Mouse (Mus musculus) activated CD4-positive, CD25-positive, alpha-beta regulatory T cell, adult 4 months (primary cell): ENCODE measurements at regions not wholly inside any gene's neighbourhood (a gene's known extent, or its start where the extent isn't known, plus 50 kb on each side); places are given as distances from the start of the nearest gene placed in this dataset.

Source experiments
- ATAC-seq: one replicate; pipeline ENCODE4 v1.8.0; 2017

DNA sequence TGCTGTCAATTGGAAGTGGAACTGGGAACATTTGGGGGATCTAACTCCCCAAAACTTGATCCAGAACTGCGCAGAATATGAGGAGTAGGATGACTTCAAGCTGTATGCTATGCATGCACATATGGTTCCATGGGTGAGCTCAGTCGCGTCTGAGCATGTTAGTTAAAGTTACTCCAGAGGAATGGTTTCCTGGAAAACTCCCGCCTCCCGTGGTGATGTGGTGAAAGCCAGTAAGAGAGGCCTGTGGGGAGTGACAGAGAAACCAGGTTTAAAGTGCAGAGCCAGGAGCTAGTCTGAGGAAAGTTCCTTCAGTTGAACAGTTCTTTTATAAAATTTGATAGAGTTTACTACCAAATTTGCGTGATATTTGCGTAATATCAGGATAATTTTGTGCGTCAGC, 73.1 kb upstream of the Haao start:
- ATAC-seq: no peak

DNA sequence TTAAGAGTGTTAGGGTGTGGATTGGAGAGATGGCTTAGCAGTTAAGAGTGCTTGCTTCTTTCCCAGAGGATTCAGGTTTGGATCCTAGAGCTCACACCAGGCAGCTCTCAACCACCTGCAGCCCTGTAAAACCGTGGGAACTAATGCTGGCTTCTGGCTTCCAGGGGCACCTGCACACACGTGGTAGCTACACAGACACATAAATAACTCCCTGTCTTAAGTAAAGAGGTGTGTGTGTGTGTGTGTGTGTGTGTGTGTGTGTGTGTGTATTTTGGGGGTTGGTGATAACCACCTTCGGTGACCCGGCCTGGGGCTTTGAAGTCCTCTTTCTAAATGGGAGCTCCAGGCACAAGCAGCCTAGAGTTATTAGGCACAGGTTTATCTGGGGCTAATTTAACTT, 72.5 kb upstream of the Haao start:
- no peak for ATAC-seq

GRCm38 (mm10) chr17:83918413-83919139, 70.8 kb upstream of the Haao start:
- ATAC-seq: peak; percentile 72

DNA sequence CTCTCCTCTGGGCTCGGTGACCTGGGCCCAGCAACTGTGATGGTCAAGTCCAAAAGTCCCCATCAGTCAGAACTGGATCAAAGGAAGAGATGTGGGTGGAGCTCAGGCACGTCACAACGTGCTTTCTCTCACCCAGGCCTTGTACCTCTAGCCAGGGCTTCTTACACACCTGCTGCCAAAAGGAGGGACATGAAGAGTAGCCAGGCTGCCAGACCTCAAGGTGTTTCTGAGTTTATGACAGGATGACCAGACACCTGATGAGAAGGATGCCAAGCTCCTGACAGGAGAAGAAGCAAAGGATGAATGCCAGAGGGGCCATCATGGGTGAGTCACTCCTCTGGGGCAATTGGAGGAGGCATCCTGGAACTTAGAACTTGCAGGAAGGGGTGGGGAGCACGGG, 70.0 kb upstream of the Haao start:
- ATAC-seq: no peak

GRCm38 (mm10) chr17:83916684-83917166, 69.0 kb upstream of the Haao start:
- no peak for ATAC-seq

DNA sequence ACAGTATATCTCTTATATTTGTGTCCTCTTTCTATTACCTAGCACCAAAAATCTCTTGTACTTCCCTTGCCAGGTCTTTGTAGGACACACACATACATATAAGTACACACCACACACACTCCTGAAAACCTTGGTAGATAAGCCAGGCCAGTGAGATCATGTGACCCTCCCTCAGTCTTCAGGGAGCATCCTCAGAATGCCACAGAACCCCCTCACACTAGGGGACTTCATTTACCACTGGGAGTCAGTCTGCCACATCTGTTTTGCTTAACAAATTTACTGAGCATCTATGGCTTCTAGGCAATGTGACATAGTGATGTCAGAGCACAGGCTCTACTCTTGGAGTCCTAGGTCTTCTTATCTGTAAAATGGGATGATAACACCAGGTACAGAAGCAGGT, 67.3 kb upstream of the Haao start:
- ATAC-seq: no peak

DNA sequence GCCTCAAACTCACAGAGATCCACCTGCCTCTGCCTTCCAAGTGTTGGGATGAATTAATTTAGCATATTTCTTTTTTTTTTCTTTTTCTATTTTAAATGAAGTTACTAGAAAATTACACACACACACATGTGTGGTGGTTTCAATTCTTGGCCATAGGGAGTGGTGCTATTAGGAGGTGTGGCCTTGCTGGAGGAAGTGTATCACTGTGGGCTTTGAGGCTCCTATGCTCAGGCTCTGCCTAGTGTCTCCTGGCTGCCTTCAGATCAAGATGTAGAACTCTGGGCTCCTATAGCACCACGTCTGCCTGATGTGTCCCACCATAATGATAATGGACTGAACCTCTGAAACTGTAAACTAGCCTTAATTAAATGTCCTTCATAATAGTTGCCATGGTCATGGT, 66.8 kb upstream of the Haao start:
- no peak for ATAC-seq

DNA sequence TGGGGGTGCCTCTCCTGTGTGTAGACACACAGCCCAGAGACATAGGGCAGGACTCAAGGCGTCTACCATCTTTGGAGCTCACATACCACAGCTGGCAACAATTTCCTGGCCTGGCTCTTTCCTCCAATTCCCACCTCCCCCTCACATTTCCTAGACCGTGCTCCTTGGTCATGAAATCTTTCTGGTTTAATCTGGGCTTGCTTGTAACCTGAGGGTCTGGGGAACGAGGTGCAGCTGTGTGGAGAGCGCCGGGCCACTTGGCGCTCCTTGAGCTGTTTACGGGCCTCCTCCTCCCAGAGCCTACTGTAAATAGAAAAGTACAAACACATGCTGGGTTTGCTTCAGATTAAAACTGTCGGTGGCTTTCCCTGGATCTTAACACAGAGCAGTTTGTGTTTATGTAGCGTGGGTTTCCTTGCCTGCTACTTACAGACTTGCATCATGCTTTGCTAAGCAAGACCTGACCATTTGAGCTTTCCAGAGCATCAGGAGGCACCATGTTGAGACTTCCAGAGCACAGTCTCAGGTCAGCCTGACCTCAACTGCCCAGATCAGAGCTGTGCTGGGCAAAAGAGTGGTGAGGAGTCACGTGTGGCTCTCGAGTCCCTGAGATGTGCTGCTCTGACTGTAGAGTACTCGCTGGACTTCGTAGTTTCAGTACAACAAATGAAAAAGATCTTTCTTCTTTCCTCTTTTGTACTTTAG, 66.1 kb upstream of the Haao start:
- no peak for ATAC-seq

GRCm38 (mm10) chr17:83912421-83912820, 64.7 kb upstream of the Haao start:
- no peak for ATAC-seq

DNA sequence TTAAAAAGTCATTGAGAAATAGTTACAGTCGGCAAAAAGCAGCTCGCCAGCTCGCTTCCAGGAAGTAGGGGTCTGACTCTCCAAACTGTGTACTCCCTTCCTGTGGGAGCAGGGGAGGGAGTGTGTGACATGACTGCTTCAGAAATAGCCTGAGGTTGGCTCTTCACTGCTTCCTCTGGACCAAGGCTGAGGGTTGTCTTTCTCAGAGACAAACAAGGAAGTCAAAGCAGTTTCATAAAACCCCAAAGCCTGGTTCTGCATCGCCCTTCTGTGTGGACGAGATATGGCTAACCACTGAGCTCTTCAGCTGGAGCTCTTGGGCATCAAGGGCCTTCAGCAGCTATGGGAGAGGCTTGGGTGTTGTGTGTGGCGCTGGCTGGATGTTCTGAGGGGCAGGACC, 61.0 kb upstream of the Haao start:
- no peak for ATAC-seq

- ATAC-seq: no peak
These were observed 59.8 kb upstream of the Haao start for GRCm38 (mm10) chr17:83907538-83907937.

DNA sequence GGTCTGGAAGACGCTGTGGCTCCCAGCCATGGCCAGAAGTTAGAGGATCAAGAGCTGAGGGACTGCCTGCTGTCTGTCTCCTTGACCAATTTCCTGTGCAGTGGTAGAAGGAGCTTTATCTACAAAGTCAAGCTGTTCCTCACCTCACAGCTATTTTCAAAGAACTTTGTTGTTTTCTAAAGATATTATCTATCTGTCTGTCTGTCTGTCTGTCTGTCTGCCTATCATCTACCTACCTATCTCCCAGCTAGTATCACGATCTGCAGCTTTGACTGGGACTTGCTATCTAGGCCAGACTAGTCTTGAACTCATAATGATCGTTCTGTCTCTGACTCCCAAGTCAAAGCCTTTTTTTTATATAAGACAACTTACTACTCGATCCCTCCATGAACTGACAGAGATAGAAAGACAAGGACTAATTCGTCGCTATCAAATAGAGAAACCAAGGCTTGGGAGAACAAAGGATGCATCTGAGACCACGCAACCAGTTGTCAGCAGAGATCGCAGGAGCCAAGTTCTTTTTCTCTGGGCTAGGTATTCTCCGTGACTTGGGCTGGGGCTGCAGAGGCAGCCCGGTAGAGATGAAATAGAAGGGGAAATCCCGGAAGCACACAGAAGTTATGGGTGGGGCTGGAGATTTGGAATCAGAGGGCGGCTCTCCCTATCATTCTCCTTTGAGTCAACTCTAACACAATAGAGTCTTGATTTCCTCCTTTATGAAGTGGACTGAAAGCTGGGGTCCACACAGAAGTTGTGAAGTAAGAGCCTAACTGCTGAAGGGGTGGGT, 59.2 kb upstream of the Haao start:
- peak; percentile 60 for ATAC-seq

DNA sequence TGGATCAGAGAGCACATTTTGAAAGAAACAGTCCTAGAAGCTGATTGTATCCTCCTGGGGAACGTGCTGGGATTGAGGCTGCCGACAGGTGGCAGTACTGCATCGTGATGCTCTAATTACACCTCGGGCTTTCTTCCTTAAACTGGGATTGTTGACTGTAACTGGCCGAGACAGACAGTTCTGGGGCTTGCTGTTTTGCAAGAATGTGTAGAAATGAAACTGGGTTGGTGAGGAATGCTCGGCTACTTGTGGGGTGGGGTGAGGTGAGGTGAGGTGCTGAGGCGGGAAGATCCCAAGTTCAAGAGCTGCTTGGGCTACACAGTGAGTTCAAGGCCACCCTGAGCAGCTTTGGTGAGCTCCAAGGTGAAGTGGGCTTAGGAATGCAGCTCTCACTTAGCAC, 55.7 kb upstream of the Haao start:
- peak; percentile 54 for ATAC-seq

GRCm38 (mm10) chr17:83902523-83902922, 54.8 kb upstream of the Haao start:
- ATAC-seq: peak; percentile 42

DNA sequence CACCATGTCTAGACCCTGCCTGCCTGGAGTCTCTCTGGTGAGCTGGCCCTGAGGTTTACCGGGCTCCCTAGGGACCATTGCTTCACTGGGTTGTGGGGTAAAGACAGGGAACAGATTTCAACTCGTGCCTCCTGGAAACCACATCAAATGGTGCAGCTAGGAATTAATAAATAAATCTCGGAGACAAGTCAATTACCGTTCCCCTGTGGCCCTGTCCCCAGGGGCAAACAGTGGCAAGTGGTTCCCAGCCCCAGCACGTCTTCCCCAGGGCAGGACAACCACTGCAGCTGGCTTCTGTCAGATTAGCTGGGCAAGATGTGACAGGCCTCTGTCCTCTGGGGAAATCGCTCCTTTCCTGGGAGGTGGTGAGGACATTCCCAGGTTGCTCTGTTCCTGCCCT, 54.3 kb upstream of the Haao start:
- no peak for ATAC-seq

DNA sequence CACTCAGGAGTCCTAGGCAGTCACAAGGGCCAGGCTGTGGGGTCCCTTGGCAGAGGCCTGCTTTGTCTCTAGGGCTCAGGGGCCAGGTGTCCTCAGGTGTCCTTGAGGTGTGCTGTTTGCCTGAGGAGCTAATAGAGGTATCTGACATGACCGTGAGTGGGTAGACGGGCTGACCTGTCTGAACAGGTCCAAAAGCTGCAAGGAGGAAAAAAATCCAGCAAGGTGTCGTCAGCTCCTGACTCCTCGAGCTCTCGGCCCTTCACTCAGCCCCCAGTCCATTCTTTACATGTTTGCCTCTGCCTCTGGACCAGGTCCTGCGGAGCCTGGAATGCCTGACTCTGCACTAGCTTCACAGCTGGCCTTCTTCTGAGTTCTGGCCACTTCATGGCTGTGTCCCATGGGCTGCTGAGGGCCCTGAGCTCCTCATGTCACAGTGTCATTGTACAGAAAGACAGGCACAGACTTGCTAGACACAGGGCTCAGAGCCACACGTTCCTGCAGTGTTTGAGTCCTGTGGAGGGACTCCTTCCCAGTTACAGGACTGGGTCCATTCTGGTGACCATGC, 51.9 kb upstream of the Haao start:
- no peak for ATAC-seq

DNA sequence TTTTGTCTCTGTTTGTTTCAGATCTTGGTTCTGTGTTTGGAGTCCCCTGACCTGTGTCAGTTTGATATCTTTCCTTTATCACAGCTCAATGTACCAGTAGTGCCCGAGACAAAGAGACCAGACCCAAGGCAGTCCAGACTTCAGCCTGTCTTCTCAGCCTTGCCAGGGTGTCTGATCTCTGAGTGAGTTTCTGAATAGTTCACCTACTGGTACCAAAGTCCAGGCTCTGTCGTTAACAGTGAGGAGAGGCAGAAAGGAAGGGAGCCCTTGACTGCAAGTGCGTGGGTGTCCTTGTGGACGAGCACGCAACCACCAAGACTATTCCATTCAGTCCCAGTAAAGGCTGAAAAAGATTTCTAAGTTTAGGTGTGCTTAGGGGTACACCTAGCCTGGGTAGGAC, 50.8 kb upstream of the Haao start:
- no peak for ATAC-seq
